Mouse (Mus musculus): ENCODE results near the gene Retsat. TPM values are rescaled to one million over a fixed set of nuclear protein-coding genes. Genes with fewer than 3 reads are reported as not detected.

Retsat gene
- 65.2 and 114 TPM in 2 replicates for polyA plus RNA-seq (2012; rRNA removed; ENCODE audit: low replicate concordance)

DNA sequence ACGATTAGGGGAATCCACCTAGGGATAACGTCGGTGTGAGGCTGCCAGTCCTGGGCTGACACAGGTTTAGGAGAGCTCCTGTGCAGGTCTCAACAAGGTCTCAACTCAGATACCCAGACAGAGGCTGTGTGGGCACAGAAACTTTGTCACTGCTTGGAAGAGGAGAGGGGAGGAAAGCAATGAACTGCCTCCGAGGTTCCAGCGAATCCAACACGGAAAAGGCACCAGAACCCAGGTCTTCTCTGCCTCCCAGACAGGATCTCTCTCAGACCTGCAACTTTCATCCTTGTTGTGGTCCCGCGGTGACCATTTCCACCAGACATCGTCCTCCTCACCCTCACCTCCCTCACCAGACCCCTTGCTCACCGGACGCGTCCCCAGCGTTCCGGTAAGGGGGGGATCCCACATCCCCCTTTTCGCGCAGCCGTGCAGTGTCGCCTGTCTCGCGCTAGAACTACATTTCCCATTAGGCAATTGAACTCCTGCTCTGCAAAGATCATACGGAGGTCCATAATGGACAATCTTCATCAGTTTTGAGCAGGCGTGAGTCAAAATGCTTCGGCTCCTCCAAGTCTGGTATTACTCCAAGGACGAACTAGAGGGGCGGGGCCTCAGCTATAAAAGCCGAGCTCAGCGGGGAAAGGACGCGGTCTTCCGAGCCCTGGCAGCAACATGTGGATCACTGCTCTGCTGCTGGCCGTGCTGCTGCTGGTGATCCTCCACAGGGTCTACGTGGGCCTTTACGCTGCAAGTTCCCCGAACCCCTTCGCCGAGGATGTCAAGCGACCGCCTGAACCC lies at the start of gene Retsat, which contains the start of gene Elmod3:
Gene Retsat, plus strand, starts transcription at position 520 of the 798 bp plus-strand sequence.
Gene Elmod3, minus strand, starts transcription at position 458 of the 798 bp plus-strand sequence.

DNA sequence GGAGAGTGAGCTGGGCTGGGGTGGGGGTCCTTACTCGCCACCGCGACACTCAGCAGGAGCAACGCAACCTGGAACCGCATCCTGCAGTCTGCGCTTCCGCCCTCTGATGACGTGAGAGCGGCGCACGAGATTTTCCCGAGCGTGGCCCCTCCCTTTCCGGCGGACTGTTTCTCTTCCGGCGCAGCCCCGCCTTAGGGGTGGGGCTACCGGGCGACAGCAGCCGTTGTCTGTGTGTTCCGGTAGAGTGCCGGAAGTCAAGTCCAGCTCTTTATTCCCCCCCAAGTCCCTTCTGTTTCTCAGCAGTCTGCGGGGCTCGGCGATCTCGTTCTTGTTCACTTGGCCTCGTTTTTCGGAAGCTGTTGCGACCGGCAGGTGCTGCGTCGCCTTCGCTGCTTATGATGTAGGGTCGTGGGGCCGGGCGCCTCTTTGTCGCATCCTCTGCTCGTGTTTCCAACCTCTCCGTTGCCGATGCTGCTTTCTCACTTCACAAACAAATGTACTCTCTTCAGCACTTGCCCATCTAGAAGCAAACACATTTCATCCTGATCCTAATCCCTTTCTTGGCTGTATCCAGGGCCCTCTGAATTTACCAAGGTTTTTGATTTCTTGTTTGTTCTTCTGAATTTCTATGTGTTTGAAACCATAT lies 18.5 kb downstream of the Retsat start, which contains the start of gene Tgoln1:
Gene Tgoln1, minus strand, starts transcription at position 358 of the 646 bp plus-strand sequence.

Other genes starting within 250 kb of the Retsat start
- 37.7 and 56.7 TPM in 2 replicates for gene Tmem150a, start 243.0 kb upstream of the Retsat start, polyA plus RNA-seq (2012; rRNA removed; ENCODE audit: low replicate concordance)
- 63.9 and 64.3 TPM in 2 replicates for gene Rnf181, start 231.5 kb upstream of the Retsat start, polyA plus RNA-seq (2012; rRNA removed; ENCODE audit: low replicate concordance)
- gene Vamp5, start 218.0 kb upstream of the Retsat start, polyA plus RNA-seq (2012; rRNA removed; ENCODE audit: low replicate concordance), result 26.1 and 61.1 TPM in 2 replicates
- 110 and 196 TPM in 2 replicates for gene Vamp8, start 207.8 kb upstream of the Retsat start, polyA plus RNA-seq (2012; rRNA removed; ENCODE audit: low replicate concordance)
- 21.4 and 27.9 TPM in 2 replicates for gene Ggcx, start 184.2 kb upstream of the Retsat start, polyA plus RNA-seq (2012; rRNA removed; ENCODE audit: low replicate concordance)
- gene Mat2a, start 158.9 kb upstream of the Retsat start, polyA plus RNA-seq (2012; rRNA removed; ENCODE audit: low replicate concordance), result 100 and 101 TPM in 2 replicates
- 0.20 and 0.26 TPM in 2 replicates for gene Sh2d6, start 76.8 kb upstream of the Retsat start, polyA plus RNA-seq (2012; rRNA removed; ENCODE audit: low replicate concordance)
- gene Capg, start 54.1 kb upstream of the Retsat start, polyA plus RNA-seq (2012; rRNA removed; ENCODE audit: low replicate concordance), result 69.5 and 133 TPM in 2 replicates
- 27.9 and 40.5 TPM in 2 replicates for gene Elmod3, start 62 bp upstream of the Retsat start, polyA plus RNA-seq (2012; rRNA removed; ENCODE audit: low replicate concordance)
- gene Tgoln1, start 18.5 kb downstream of the Retsat start, polyA plus RNA-seq (2012; rRNA removed; ENCODE audit: low replicate concordance), result 38.1 and 91.1 TPM in 2 replicates
- 34.3 and 40.9 TPM in 2 replicates for gene Tcf7l1, start 190.8 kb downstream of the Retsat start, polyA plus RNA-seq (2012; rRNA removed; ENCODE audit: low replicate concordance)